ENCODE assay signal across 16 mouse cellular contexts in genomic region chr4:100446897-100447296, GRCm38 (mm10). TPM values are rescaled to one million over a fixed set of nuclear protein-coding genes. Genes with fewer than 3 reads are reported as not detected.
"Had no signal": no experiment of that assay in that cellular context is flagged by ENCODE, and none has a peak within 500 bp of the region (broad histone marks: within the 10 kb centered on the region; RNA-seq: fewer than 3 reads in every experiment).

No protein-coding gene starts in this region.

- H3K36me3 ChIP-seq: liver, embryonic 13.5 days had no signal

- H3K9ac ChIP-seq: liver, embryonic 13.5 days; liver, postnatal 0 days had no signal

- H3K4me3 ChIP-seq: left cerebral cortex, adult 2 months; liver, embryonic 13.5 days; midbrain, embryonic 10.5 days; myocyte had no signal

- H3K4me2 ChIP-seq: liver, embryonic 13.5 days had no signal

- H3K27ac ChIP-seq: left cerebral cortex, adult 2 months; liver, embryonic 13.5 days; midbrain, embryonic 10.5 days; stomach, postnatal 0 days had no signal

- H3K9me3 ChIP-seq: liver, embryonic 13.5 days; midbrain, embryonic 10.5 days had no signal

- ATAC-seq: intestine, postnatal 0 days; liver, postnatal 0 days had no signal

- H3K27me3 ChIP-seq: liver, embryonic 13.5 days had no signal

- DNase-seq: kidney, postnatal 10 days; liver; liver, embryonic 13.5 days; liver, postnatal 0 days; lung, postnatal 36 days; midbrain, embryonic 14.5 days; thymus, postnatal 14 days had no signal

- H3K4me1 ChIP-seq: liver, embryonic 13.5 days; midbrain, embryonic 10.5 days had no signal

RNA-seq across cellular contexts. Expression of gene Ube2u, which starts 31.8 kb away (rescaled TPM):
- total RNA-seq: layer of hippocampus, postnatal 25 days; left cerebral cortex, adult 2 months; left cerebral cortex, postnatal 14 days; megakaryocyte, adult 5-6 weeks; neutrophil, adult 5-6 weeks had no signal
- polyA plus RNA-seq: myocyte had no signal
